Mouse (Mus musculus) cortical plate, adult 2 months (tissue): ENCODE measurements around the gene Mycl. TPM values are rescaled to one million over a fixed set of nuclear protein-coding genes. Genes with fewer than 3 reads are reported as not detected.
A peak's percentile ranks its signal among the peaks of the same experiment; 100 is the strongest.
"Not testable (repeated sequence)": the region's sequence is repeated elsewhere in the genome, so short reads cannot be mapped to it uniquely, and the experiment has no call there.

Experiments
- H3K27ac ChIP-seq: fragments of 200-500 bp; 2 replicates; pipeline ENCODE4 v1.5.1; 2012; ENCODE audit warnings: low read length, control low read depth, inconsistent platforms; ENCODE audit not compliant: insufficient read depth
- H3K4me1 ChIP-seq: fragments of 200-500 bp; 2 replicates; pipeline ENCODE4 v1.6.1; 2011; ENCODE audit warnings: low read length; ENCODE audit not compliant: control insufficient read depth, insufficient read depth
- H3K4me3 ChIP-seq: fragments of 200-500 bp; 2 replicates; pipeline ENCODE4 v1.5.1; 2011; ENCODE audit warnings: mild to moderate bottlenecking, low read length, control low read depth; ENCODE audit not compliant: insufficient read depth
- CTCF ChIP-seq: fragments of 200-500 bp; IDR thresholded peaks from 2 replicates; pipeline ENCODE4 v1.5.1; 2011; ENCODE audit warnings: mild to moderate bottlenecking, control low read depth, low read length; ENCODE audit not compliant: insufficient read depth; ENCODE audit errors: extremely low read depth
- POLR2A ChIP-seq: fragments of 200-500 bp; IDR thresholded peaks from 2 replicates; pipeline ENCODE4 v1.6.1; 2011; ENCODE audit warnings: mild to moderate bottlenecking, low read length, control low read depth; ENCODE audit not compliant: insufficient read depth; ENCODE audit errors: extremely low read depth
- polyA plus RNA-seq: library from polyadenylated mRNA; depleted of rRNA; stranded (reverse); fragments of >200 nt; gene quantifications from 2 replicates; pipeline ENCODE4 v1.2.3, GENCODE M21; 2012

The Mycl gene
- polyA plus RNA-seq, 1 experiment, result 8.4 TPM

DNA sequence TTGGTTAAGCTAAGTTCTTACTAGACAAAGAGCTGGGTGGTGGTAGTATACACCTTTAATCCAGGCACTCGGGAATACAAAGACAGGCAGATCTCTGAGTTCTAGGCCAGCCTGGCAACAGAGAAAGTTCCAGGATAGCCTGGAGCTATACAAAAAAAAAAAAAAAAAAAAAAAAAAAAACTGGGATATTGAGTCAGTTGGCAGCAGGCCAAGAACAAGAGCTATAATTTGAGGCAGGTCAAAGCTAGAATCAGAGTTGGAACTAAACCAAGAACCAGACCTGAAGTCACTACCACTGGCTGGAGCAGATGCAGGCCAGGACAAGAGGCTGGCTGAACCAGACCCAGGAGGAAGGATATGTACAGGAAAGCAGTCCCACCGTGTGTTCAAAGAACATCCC lies 14.8 kb upstream of the Mycl start:
- TF ChIP-seq POLR2A (no peak), CTCF (no peak)
- H3K4me1 ChIP-seq, result no peaks in the 10 kb centered on the region
- no peak overlapping the region for H3K4me3 ChIP-seq
- no peak overlapping the region for H3K27ac ChIP-seq

DNA sequence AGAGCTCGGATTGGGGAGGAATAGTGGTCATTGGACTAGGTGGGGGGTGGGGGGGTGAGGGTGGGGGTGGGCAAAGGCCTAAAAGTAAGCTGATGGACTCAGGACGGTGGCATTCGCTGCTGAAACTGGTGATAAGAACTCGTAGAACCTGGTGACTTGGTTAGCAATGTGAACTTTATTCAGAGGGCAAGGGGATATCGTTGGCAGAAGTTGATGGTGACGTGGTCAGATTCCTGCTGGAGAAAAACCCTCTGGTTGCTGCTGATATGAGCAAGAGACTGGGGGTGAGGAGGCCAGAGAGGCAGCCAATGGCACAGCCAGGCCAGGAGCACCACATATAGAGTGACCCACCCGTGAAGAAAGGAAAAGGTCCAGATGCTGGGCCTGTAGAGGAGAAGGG lies 14.2 kb upstream of the Mycl start:
- Histone ChIP-seq H3K4me1 (no peaks in the 10 kb centered on the region), H3K4me3 (no peak overlapping the region), H3K27ac (no peak overlapping the region)
- no peak for TF ChIP-seq POLR2A
- TF ChIP-seq CTCF, result no peak

DNA sequence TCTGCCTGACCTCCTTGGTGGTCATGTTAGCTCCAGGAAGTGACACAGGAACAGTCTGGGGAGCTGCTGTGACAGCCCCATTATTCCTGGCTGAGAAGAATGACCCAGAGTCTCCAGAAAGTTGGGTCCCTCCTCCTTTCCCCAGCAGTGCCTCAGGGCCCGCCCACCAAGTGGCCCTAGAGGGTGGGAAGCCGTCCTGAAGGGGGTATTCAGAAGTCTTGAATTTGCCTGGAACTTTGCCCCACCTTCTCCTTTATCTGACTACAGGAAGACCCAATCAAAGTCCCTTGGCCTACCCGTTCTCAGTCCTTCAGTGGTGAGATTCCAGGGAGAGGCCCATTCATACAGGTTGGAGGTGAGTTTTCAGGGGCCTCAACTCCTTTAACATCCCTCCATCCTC lies 13.5 kb upstream of the Mycl start:
- H3K27ac ChIP-seq, result no peak overlapping the region
- H3K4me1 ChIP-seq, result no peaks in the 10 kb centered on the region
- TF ChIP-seq POLR2A, result no peak
- no peak for TF ChIP-seq CTCF
- H3K4me3 ChIP-seq, result no peak overlapping the region

DNA sequence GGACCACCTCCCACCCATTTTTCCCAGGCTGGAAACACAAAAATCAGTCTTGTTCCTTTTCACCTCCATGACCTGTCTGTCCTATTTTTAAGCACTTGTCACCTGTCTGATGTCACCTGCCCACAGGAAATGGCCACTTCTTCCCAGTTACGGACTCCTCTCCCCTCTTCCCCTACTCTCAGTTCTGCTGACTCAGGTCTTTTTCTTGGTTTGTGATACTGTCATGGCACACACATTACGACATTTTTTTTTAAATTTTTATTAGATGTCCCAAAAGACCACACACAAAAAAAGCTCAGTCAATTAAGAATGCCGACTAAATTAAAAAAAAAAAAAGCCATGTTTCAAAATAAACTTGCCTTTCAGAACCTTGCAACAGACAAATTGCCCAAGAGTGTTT lies 12.9 kb upstream of the Mycl start:
- no peak for TF ChIP-seq CTCF
- no peak for TF ChIP-seq POLR2A
- Histone ChIP-seq H3K27ac (no peak overlapping the region), H3K4me3 (no peak overlapping the region), H3K4me1 (no peaks in the 10 kb centered on the region)

DNA sequence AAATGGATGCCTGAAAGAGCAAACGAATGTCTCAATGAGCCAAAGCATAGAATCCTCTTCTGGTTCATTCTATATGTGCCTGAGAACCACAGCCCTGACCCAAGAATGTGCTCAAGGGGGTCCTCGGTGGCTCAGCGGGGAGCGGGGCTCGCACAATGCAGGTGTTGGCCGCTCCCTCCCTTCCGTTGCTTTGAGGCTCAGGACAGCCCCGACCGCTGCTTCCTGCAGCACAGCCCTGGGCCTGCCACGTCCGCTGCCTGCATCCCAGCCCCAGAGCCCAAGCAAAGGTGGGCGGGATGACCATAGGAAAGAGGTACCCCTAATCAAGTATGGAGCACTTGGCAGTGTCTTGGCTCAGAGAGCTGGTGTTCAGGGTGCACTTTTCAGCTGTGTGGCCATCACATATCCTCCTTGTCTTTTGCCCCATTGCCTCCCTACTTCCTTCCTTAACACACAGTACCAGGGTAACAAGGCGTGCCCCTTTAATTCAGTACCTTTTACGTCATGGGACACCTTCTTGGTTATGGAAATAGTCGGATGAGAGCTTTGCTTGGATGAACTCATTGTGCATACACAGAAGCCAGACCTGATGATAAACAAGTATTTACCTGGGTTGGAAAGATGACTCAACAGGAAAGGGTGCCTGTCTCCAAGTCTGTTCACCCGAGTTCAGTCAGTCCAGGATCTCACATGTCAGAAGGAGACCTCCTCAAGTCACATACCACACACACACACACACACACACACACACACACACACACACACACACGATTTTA lies 11.8 kb upstream of the Mycl start:
- no peak for TF ChIP-seq CTCF
- TF ChIP-seq POLR2A, result no peak
- Histone ChIP-seq H3K4me1 (no peaks in the 10 kb centered on the region), H3K4me3 (no peak overlapping the region), H3K27ac (no peak overlapping the region)

DNA sequence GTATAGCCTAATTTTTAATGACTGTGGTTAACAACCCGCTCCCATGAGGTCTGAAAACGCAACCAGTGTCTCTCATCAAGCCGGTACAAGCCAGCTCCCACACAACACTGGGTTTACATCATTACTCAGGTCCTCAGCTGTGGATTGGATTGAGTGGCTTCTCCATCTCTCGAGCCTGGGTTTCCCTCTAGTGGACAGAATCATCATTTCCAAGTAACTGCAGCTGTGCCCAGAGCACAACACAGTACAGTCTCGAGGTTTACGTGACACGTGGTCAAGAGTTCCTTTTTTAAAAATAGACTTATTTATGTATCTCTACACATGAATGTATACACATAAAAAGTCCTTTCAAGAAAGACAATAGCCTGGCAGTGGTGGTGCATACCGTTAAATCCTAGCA lies 10.3 kb upstream of the Mycl start:
- no peak overlapping the region for H3K27ac ChIP-seq
- H3K4me3 ChIP-seq, result no peak overlapping the region
- TF ChIP-seq CTCF, result peak; percentile 96
- no peak for TF ChIP-seq POLR2A

DNA sequence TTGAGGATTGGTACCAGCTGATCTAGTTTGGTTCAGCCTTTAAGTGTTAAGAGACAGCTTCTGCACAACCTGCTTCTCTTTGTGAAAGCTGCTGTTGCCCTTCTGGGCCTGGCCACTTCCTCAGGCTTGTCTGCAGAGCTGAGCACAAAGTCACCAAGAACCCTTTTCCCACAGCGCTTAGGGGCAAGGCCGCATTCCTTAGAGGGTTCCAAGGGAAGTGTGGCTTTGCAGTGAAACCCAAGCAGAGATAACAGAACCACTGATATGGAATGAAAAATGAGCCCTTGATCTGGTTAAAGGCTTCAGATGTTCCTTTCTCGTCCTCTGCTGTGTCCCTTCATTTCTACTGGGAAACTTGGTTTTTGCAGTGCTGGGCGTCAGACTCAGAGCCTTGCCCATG lies 8.0 kb upstream of the Mycl start:
- no peak overlapping the region for H3K27ac ChIP-seq
- no peak overlapping the region for H3K4me3 ChIP-seq
- no peaks in the 10 kb centered on the region for H3K4me1 ChIP-seq
- TF ChIP-seq CTCF (no peak), POLR2A (no peak)

More for the DNA sequence above, 10.3 kb upstream of the Mycl start:
- H3K4me1 ChIP-seq, result no peaks in the 10 kb centered on the region

DNA sequence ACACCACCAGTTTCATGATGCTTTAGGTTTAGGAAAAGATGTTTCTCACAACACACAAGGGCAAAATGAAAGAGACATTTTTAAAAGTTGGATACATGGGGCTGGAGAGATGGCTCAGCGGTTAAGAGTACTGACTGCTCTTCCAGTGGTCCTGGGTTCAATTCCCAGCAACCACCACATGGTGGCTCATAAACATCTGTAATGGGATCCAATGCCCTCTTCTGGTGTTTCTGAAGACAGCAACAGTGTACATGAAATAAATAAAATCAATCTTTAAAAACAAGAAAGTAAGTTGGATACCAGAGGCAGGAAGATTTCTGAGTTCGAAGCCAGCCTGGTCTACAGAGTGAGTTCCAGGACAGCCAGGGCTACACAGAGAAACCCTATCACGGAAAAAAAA lies 7.4 kb upstream of the Mycl start:
- not testable (repeated sequence) for H3K27ac ChIP-seq, H3K4me3 ChIP-seq, H3K4me1 ChIP-seq
- TF ChIP-seq CTCF, result peak; percentile 30; the same call in 1 of the 2 replicates

DNA sequence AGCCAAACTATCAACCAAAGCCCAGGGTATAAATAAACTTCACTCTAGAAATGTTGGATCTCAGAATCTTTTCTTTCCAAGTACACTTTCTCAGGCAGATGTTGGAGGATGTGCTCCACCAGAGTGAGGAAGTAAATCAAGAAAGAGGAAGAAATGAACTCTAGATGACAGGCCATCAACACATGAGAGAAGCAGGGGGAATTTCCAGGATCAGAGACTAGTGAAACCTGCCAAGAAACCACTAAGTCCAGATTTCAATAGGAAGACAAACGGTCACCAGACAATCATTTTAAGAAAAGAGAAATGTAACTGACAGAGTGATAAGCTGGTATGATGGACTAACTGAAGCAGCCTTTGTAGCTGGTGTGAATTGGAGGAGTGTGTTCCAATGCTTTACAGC lies 4.3 kb upstream of the Mycl start:
- Histone ChIP-seq H3K4me1 (peaks cover 1% of the 10 kb centered on the region; the same call in 1 of the 2 replicates), H3K4me3 (no peak overlapping the region), H3K27ac (no peak overlapping the region)
- TF ChIP-seq CTCF, result no peak
- no peak for TF ChIP-seq POLR2A

DNA sequence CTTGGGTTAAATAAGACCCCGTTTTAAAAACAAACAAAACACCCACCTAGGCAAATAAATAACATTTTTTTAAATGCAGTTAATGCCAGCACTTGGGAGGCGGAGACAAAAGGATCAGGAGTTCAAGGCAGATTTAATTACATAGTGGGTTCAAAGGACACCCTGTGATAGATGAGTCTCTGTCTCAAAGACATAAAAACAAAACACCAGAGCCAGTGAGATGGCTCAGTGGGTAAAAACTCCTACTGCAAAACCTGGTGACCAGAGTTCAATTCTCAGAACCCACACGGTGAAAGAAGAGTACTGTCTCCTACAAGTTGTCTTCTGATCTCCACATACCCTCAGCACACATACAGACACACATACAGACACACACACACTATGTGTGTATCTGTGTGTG lies 3.2 kb upstream of the Mycl start:
- Histone ChIP-seq H3K4me3 (no peak overlapping the region), H3K27ac (no peak overlapping the region), H3K4me1 (peaks cover 1% of the 10 kb centered on the region; the same call in 1 of the 2 replicates)
- TF ChIP-seq CTCF, result no peak
- TF ChIP-seq POLR2A, result no peak

DNA sequence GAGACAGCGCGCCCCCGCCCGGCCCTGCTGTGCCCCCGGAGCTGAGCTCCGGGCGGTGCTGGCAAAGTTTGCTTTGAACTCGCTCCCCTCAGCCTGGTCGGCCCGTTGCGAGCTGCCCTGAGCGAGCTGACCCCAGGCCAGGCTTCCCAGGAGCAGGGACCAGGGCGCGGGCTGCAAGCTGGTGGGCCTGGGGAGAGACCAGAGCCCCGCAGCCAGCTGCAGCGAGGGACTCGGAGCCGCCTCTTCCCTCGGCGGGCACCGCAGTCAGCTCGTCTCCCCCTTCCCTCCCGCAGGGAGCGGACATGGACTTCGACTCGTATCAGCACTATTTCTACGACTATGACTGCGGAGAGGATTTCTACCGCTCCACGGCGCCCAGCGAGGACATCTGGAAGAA lies 767 bp downstream of the Mycl start:
- Histone ChIP-seq H3K4me3 (peak overlapping the region; percentile 55), H3K4me1 (peaks cover 3% of the 10 kb centered on the region; the same call in 1 of the 2 replicates), H3K27ac (peak overlapping the region; percentile 71)
- TF ChIP-seq POLR2A (no peak), CTCF (no peak)
